16 mouse cellular contexts compared by ENCODE assay signal in the genomic region with DNA sequence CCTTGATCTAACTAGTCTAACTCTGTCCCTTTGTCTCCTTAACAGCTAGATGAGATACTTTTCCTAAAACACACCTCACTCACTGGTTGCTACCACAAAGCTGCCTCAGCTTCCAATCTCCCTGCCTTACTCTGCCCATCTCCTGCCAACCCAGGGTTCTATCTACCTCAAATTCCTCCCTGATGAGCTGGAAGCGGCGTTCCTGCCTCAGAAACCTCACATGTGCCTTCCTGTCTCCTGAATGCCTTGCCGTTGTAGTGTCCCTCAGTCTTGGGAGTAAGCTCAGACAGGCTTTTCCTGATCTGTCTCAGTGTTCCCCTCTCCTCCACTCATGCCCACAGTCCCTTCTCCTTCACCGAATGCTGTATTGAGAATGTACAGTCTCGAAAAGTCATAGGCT.
"Had no signal": no experiment of that assay in that cellular context is flagged by ENCODE, and none has a peak within 500 bp of the region (broad histone marks: within the 10 kb centered on the region; RNA-seq: fewer than 3 reads in every experiment).

No protein-coding gene starts in this region.

- H3K27me3 ChIP-seq: liver, embryonic 13.5 days; midbrain, embryonic 12.5 days had no signal

- H3K27ac ChIP-seq: kidney, postnatal 0 days; layer of hippocampus, adult 2 months; liver, embryonic 13.5 days; midbrain, embryonic 12.5 days; stomach, postnatal 0 days had no signal

- H3K4me2 ChIP-seq: liver, embryonic 13.5 days; midbrain, embryonic 12.5 days had no signal

- DNase-seq: kidney, adult 2 months; kidney, postnatal 25 days; layer of hippocampus, adult 9-11 months; liver, embryonic 13.5 days; lung, adult 2 months; lung, postnatal 14 days; right cerebral cortex, adult 18-20 months; right cerebral cortex, postnatal 14 days; thymus, adult 2 months; thymus, postnatal 14 days; thymus, postnatal 4 days had no signal

- H3K9me3 ChIP-seq: liver, embryonic 13.5 days; midbrain, embryonic 12.5 days had no signal

- ATAC-seq: midbrain, embryonic 16.5 days had no signal

- H3K9ac ChIP-seq: liver, embryonic 13.5 days; midbrain, embryonic 12.5 days had no signal

- H3K4me3 ChIP-seq: layer of hippocampus, adult 2 months; liver, embryonic 13.5 days; midbrain, embryonic 12.5 days had no signal

- H3K4me1 ChIP-seq: liver, embryonic 13.5 days; midbrain, embryonic 12.5 days had no signal

- H3K36me3 ChIP-seq: liver, embryonic 13.5 days; midbrain, embryonic 12.5 days had no signal
